Mouse (Mus musculus) midbrain, embryonic 15.5 days (tissue): ENCODE measurements around the gene Orai3. TPM values are rescaled to one million over a fixed set of nuclear protein-coding genes. Genes with fewer than 3 reads are reported as not detected.

Experiments
- ATAC-seq: fragments of 200-750 bp; cut with Nextera tagmentation; replicated peaks from 2 replicates; pipeline ENCODE4 v1.8.0; 2017; ENCODE audit warnings: moderate TSS enrichment
- H3K27ac ChIP-seq: fragments of 300-500 bp; sonication (generic); 2 replicates; pipeline ENCODE4 v1.5.1; 2015; ENCODE audit warnings: mild to moderate bottlenecking, inconsistent platforms
- H3K27me3 ChIP-seq: fragments of 300-500 bp; sonication (generic); replicated peaks from 2 replicates; pipeline ENCODE4 v1.6.1; 2015; ENCODE audit warnings: inconsistent platforms
- H3K36me3 ChIP-seq: fragments of 300-500 bp; sonication (generic); replicated peaks from 2 replicates; pipeline ENCODE4 v1.6.1; 2015; ENCODE audit warnings: inconsistent platforms
- H3K4me1 ChIP-seq: fragments of 300-500 bp; sonication (generic); 2 replicates; pipeline ENCODE4 v1.6.1; 2015; ENCODE audit warnings: inconsistent platforms
- H3K4me2 ChIP-seq: fragments of 300-500 bp; sonication (generic); 2 replicates; pipeline ENCODE4 v1.6.1; 2015; ENCODE audit warnings: inconsistent platforms, mild to moderate bottlenecking, moderate library complexity
- H3K4me3 ChIP-seq: fragments of 300-500 bp; sonication (generic); 2 replicates; pipeline ENCODE4 v1.5.1; 2015; ENCODE audit warnings: mild to moderate bottlenecking, inconsistent platforms
- H3K9ac ChIP-seq: fragments of 300-500 bp; sonication (generic); 2 replicates; pipeline ENCODE4 v1.6.1; 2015; ENCODE audit warnings: mild to moderate bottlenecking, inconsistent platforms
- H3K9me3 ChIP-seq: fragments of 300-500 bp; sonication (generic); 2 replicates; pipeline ENCODE4 v1.6.1; 2016; ENCODE audit warnings: inconsistent platforms
- WGBS: fragments of 180-500 bp; shearing (Covaris S2); methylation state at CpG from one replicate; pipeline ENCODE4 v1.1.7; 2015; ENCODE audit warnings: mixed read lengths; 5-methylcytosine and 5-hydroxymethylcytosine counted together
- polyA plus RNA-seq: library from polyadenylated mRNA; unstranded; fragments of >200 nt; fragmentation: Nextera tagmentation; extraction: Ambion mirVana; gene quantifications from 2 replicates; pipeline ENCODE4 v1.2.1, GENCODE M21; 2015

The Orai3 gene
- polyA plus RNA-seq, 1 experiment from 2014 or later, result 8.1 TPM

DNA sequence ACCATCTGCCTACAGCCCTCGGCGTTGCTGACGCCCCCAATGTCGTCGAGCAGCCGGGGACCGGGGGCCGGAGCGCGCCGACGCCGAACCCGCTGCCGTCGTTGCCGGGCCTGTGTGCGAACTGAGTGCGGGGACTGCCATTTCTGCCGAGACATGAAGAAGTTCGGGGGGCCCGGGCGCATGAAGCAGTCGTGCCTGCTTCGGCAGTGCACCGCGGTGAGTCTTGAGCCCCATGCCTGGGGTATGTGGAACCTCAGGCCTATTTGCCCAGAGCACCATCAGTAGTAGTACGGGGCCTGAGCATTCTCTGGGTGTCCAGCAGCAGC, 21.4 kb upstream of the Orai3 start:
- Histone ChIP-seq H3K4me3 (peak overlapping the region; percentile 94), H3K4me2 (peak overlapping the region; percentile 71; the same call in 1 of the 2 replicates), H3K9ac (no peak overlapping the region), H3K9me3 (no peaks in the 10 kb centered on the region), H3K36me3 (peaks cover 40% of the 10 kb centered on the region), H3K27ac (no peak overlapping the region), H3K27me3 (no peaks in the 10 kb centered on the region), H3K4me1 (peaks cover 30% of the 10 kb centered on the region)
- 94% methylated on average over 28 of the region's 28 CpGs for WGBS
- ATAC-seq, result no peak

DNA sequence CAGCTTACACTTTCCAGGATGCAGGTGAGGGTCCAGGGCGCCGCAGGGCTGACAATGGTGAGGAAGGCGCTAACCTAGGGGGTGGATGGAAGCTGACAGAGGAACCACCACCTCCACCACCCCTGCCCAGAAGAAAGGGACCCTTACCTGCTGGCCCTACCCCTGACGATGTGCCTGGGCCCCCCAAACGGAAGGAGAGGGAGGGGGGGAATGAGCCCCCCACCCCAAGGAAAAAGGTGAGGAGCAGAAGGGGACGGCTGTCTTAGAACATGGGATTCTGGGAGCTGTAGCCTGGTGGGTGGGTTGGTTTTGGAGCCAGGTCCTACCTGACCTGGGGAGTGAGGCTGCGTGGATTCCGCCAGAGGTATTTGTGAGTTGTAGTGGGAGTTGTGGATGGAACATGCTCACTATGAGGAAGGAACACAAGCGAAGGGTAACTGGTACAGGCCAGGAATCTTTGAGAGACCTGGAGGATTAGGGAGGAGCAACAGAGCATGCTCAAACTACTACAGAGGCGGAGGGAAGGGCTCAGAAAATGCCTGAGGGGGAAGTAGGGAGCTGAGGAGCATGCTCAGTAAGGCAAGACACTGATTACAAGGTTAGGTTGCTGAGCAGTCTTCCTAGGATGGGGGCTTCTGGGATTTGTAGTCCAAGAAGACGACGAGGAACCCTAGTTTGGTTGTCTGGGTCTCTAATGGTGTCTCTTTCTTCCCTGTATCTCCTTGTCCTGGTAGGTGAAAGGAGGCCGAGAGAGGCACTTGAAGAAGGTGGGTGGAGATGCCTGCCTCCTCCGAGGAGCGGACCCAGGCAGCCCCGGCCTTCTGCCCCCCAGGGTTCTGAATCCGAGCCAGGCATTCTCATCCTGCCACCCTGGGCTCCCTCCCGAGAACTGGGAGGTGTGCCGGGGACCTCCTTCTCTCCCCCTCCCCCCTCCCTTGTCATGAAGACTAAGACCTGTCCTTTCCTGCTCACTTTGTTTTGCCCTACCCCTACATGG, 19.2 kb upstream of the Orai3 start:
- 87% methylated on average over 19 of the region's 19 CpGs for WGBS
- Histone ChIP-seq H3K4me3 (no peak overlapping the region), H3K36me3 (peaks cover 45% of the 10 kb centered on the region), H3K4me2 (no peak overlapping the region), H3K9ac (no peak overlapping the region), H3K9me3 (no peaks in the 10 kb centered on the region), H3K27me3 (no peaks in the 10 kb centered on the region), H3K27ac (no peak overlapping the region), H3K4me1 (peaks cover 27% of the 10 kb centered on the region)
- no peak for ATAC-seq

DNA sequence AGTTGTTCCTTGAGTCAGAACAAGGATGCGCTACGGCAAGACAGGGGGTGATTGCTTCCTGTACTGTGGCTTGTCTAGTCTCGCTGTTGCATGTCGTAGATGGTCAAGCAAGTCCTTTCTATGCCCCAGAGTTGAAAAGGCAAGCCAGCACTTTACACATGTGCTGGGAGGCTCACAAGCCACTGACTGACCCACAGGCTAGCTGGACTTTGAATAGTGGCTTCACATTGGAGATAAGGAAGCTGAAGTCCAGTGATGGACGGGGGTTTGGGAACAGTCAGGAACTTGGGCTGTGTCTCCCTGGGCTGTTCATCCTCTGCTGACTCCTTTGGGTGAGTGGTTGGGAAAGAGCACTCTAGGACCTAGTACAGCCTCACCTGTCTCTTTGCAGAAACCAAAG, 18.0 kb upstream of the Orai3 start:
- ATAC-seq, result no peak
- H3K9ac ChIP-seq, result no peak overlapping the region
- no peaks in the 10 kb centered on the region for H3K9me3 ChIP-seq
- 94% methylated on average over 5 of the region's 5 CpGs for WGBS
- peaks cover 35% of the 10 kb centered on the region for H3K4me1 ChIP-seq
- H3K4me3 ChIP-seq, result no peak overlapping the region
- H3K36me3 ChIP-seq, result peaks cover 45% of the 10 kb centered on the region
- no peaks in the 10 kb centered on the region for H3K27me3 ChIP-seq
- no peak overlapping the region for H3K4me2 ChIP-seq
- no peak overlapping the region for H3K27ac ChIP-seq

DNA sequence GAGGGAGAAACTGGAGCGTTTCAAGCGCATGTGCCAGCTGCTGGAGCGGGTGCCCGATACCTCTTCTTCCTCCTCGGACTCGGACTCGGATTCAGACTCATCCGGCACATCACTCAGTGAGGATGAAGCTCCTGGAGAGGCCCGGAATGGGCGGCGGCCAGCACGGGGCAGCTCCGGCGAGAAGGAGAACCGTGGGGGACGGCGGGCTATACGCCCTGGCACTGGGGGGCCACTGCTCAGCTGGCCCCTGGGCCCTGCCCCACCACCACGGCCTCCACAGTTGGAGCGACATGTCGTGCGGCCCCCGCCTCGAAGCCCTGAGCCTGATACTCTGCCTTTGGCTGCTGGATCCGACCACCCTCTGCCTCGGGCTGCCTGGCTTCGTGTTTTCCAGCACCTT, 17.5 kb upstream of the Orai3 start:
- 96% methylated on average over 27 of the region's 27 CpGs for WGBS
- Histone ChIP-seq H3K4me2 (no peak overlapping the region), H3K4me1 (peaks cover 37% of the 10 kb centered on the region), H3K4me3 (no peak overlapping the region), H3K36me3 (peaks cover 47% of the 10 kb centered on the region), H3K27me3 (no peaks in the 10 kb centered on the region), H3K9me3 (no peaks in the 10 kb centered on the region), H3K9ac (peak overlapping the region; percentile 16; the same call in 1 of the 2 replicates), H3K27ac (no peak overlapping the region)
- ATAC-seq, result no peak

DNA sequence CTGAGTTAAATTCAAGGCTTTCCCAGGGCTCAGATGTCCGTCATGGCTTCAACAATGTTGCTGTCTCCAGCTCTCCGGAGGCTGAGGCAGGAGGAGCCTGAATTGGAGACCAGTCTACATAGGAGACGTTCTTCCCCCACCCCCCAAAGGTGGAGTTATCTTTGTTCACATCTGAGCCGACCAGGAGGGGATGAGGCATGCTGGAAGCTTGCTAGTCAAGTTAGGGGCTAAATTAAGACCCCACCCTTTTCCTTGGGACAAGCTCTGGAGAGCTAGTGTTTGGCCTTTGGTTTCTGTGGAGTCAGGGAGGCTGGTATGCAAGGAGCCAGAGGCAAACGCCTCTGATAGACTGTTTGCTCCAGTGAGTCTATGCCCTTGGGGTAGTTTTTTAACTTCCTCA, 16.5 kb upstream of the Orai3 start:
- no peaks in the 10 kb centered on the region for H3K27me3 ChIP-seq
- peaks cover 57% of the 10 kb centered on the region for H3K36me3 ChIP-seq
- H3K4me2 ChIP-seq, result no peak overlapping the region
- no peaks in the 10 kb centered on the region for H3K9me3 ChIP-seq
- WGBS, result 80% methylated on average over 5 of the region's 5 CpGs
- H3K27ac ChIP-seq, result no peak overlapping the region
- H3K4me1 ChIP-seq, result peaks cover 28% of the 10 kb centered on the region
- H3K4me3 ChIP-seq, result no peak overlapping the region
- ATAC-seq, result no peak
- no peak overlapping the region for H3K9ac ChIP-seq

DNA sequence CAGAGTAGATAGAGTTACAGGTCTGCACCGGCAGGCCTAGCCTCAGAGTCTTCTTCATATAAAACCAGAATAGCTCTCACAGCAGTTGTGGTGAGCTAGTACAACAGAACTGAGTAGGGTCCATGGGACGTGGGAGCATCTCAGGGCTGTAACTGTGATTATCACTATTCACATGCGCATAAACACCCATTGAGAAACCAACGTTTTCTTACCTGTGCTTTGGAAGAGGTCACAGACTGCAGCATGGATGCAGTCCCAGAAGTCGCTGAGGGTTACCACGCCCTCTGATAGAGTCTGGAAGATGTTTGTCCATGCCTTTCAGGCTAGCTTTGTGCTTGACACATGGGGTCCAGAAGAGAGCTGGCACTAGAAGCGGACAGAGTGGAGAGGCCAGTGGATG, 15.9 kb upstream of the Orai3 start:
- H3K4me1 ChIP-seq, result peaks cover 24% of the 10 kb centered on the region
- H3K4me2 ChIP-seq, result no peak overlapping the region
- no peak overlapping the region for H3K4me3 ChIP-seq
- no peak overlapping the region for H3K9ac ChIP-seq
- ATAC-seq, result no peak
- 93% methylated on average over 7 of the region's 7 CpGs for WGBS
- H3K27me3 ChIP-seq, result no peaks in the 10 kb centered on the region
- no peaks in the 10 kb centered on the region for H3K9me3 ChIP-seq
- H3K36me3 ChIP-seq, result peaks cover 54% of the 10 kb centered on the region
- no peak overlapping the region for H3K27ac ChIP-seq

DNA sequence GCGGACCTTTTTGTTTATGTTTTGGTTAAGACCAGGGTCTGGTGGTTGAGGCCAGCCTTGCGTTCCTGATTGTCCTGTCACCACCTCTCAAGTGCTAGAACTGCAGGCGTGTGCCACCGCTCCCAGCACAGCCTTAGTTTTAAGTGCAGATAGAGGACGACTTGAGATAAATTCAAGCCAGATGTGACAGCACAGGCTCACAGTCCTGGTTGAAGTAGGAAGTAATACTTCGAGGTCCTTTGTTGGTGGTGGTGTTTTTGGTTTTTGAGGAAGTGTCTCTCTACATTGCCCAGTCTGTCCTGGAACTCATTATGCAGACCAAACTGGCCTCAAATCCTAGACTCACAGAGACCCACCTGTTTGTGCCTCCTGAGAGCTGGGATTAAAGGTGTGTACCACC, 9.9 kb upstream of the Orai3 start:
- H3K9me3 ChIP-seq, result no peaks in the 10 kb centered on the region
- WGBS, result 83% methylated on average over 6 of the region's 6 CpGs
- no peak overlapping the region for H3K4me3 ChIP-seq
- H3K4me2 ChIP-seq, result no peak overlapping the region
- no peak for ATAC-seq
- H3K27me3 ChIP-seq, result no peaks in the 10 kb centered on the region
- no peak overlapping the region for H3K9ac ChIP-seq
- no peak overlapping the region for H3K27ac ChIP-seq
- H3K36me3 ChIP-seq, result peaks cover 40% of the 10 kb centered on the region
- H3K4me1 ChIP-seq, result peaks cover 15% of the 10 kb centered on the region

DNA sequence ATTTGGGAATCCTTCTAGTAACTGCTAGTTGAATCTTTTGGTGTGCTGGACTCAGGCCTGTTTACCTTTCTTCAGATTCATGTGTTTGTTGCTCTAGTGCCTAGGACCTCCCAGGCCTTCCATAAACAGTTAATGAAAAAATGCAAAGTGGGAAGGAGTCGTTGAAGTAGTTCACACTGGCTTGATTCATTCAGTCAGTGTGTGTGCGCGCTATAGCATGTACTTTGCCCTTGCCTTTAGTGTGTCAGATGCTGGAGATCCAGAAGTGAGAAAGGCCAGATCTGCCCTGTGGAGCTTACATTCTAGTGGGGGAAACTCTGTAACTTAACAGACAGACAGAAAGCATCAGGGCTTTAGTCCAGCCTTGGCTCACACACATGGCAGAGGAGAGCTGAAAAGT, 9.1 kb upstream of the Orai3 start:
- Histone ChIP-seq H3K4me1 (peaks cover 15% of the 10 kb centered on the region), H3K4me2 (no peak overlapping the region), H3K36me3 (peaks cover 48% of the 10 kb centered on the region), H3K27ac (no peak overlapping the region), H3K4me3 (no peak overlapping the region), H3K9me3 (no peaks in the 10 kb centered on the region), H3K9ac (no peak overlapping the region), H3K27me3 (no peaks in the 10 kb centered on the region)
- WGBS, result 90% methylated on average over 3 of the region's 3 CpGs
- no peak for ATAC-seq

DNA sequence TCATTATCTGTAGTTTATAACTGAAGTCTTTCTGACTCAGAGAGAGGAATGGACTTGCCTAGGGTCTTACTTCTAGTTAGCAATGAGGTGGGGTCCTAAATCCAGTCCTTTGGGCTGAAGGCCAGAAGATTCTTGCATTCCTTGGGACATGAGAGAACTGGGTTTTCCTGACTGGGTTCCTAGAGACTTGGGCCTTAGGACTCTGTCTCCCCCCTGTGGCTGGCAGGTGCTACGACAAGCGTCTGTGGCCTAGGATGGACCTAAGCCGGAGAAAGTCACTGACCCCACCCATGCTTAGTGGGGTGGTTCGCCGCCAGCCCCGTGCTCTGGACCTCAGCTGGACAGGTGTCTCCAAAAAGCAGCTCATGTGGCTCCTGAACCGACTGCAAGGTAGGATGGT, 8.6 kb upstream of the Orai3 start:
- peaks cover 14% of the 10 kb centered on the region for H3K4me1 ChIP-seq
- no peak overlapping the region for H3K9ac ChIP-seq
- ATAC-seq, result no peak
- no peak overlapping the region for H3K4me2 ChIP-seq
- H3K4me3 ChIP-seq, result no peak overlapping the region
- no peaks in the 10 kb centered on the region for H3K27me3 ChIP-seq
- H3K27ac ChIP-seq, result no peak overlapping the region
- 45% methylated on average over 7 of the region's 7 CpGs for WGBS
- peaks cover 53% of the 10 kb centered on the region for H3K36me3 ChIP-seq
- H3K9me3 ChIP-seq, result no peaks in the 10 kb centered on the region

DNA sequence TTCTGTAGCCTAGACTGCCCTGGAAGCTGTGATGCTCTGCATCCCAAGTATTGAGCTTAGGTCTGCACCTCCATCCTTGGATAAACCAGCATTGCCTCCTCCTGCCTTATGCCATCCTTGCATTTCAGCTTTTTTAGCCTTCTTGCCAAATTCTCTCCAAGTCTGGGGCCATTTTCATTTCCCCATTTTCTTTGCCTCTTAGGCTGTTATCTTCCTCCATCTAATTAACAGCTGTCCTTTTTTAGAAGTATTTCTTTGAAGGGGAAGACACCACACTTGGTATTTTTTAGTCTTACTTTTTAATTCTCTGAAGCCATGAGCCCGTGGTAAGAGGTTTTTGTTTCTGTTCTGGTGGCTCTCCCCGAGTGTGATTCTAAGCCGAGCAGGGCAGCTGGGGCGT, 6.0 kb upstream of the Orai3 start:
- no peaks in the 10 kb centered on the region for H3K27me3 ChIP-seq
- H3K36me3 ChIP-seq, result peaks cover 57% of the 10 kb centered on the region
- no peaks in the 10 kb centered on the region for H3K9me3 ChIP-seq
- peaks cover 7% of the 10 kb centered on the region; the same call in 1 of the 2 replicates for H3K4me1 ChIP-seq
- ATAC-seq, result no peak
- H3K4me2 ChIP-seq, result no peak overlapping the region
- no peak overlapping the region for H3K9ac ChIP-seq
- 93% methylated on average over 4 of the region's 4 CpGs for WGBS
- H3K27ac ChIP-seq, result no peak overlapping the region
- H3K4me3 ChIP-seq, result no peak overlapping the region

DNA sequence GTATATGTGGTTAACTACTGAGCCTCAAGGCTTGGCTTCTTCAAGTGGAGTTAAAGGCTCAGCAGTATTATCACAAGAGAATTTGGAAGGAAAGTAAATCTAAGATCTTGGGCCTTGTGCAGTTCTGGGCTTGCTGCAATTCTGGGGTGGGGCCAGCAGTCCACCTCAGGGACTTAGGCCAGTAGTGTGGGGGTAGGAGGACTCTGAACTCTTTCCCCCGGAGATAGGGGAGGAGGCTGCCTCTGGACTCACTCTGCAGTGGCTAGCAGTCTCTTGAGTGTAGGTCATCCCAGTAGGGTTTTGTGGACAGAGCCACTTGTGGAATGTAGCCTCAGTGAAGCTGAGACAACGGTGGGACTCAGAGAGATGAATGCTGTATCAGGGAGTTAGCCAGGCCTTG, 3.9 kb upstream of the Orai3 start:
- Histone ChIP-seq H3K27me3 (no peaks in the 10 kb centered on the region), H3K36me3 (peaks cover 57% of the 10 kb centered on the region), H3K9ac (no peak overlapping the region), H3K4me3 (no peak overlapping the region), H3K4me1 (peaks cover 24% of the 10 kb centered on the region), H3K4me2 (no peak overlapping the region), H3K9me3 (no peaks in the 10 kb centered on the region), H3K27ac (no peak overlapping the region)
- ATAC-seq, result no peak
- 83% methylated on average over 2 of the region's 2 CpGs for WGBS

DNA sequence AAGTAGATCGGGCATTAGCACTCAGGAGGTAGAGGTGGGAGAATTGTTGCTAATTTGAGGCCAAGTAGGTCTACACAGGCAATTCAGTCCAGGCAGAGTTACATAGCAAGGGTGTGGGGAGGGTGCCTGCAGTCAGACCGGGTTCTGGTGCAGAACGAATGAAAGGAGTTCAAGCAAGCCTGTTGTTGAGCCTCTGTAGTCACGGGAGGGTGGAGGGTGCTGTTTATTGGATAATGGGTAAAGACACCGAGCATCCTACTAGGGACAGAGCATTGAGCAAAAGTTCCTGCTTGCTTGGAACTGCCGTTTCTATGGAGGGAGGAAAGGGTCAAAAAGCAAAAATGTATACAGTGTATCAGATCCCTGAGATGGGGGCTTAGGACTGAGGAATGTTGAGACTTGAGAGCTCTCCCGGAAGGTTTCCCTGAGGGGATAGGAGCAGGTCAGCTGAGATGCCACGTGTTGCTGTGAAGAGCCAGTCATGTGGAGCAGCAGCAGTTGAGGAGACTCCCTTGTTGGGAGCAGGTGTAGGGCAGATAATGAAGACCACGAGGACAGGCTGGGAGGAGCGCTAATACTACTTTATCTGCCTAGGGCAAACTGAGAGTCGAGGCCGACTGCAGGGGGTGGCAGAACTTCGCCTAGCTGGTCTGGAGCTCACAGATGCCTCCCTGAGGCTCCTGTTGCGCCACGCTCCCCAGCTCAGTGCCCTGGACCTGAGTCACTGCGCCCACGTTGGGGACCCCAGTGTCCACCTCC, 2.6 kb upstream of the Orai3 start:
- H3K9ac ChIP-seq, result no peak overlapping the region
- no peak overlapping the region for H3K27ac ChIP-seq
- no peaks in the 10 kb centered on the region for H3K27me3 ChIP-seq
- no peaks in the 10 kb centered on the region for H3K9me3 ChIP-seq
- no peak overlapping the region for H3K4me3 ChIP-seq
- WGBS, result 83% methylated on average over 17 of the region's 17 CpGs
- H3K36me3 ChIP-seq, result peaks cover 54% of the 10 kb centered on the region
- peaks cover 29% of the 10 kb centered on the region for H3K4me1 ChIP-seq
- H3K4me2 ChIP-seq, result no peak overlapping the region
- ATAC-seq, result no peak
